Mouse (Mus musculus) midbrain, embryonic 14.5 days (tissue): Measurements from ENCODE around the gene Fgd4. TPM values are rescaled to one million over a fixed set of nuclear protein-coding genes. Genes with fewer than 3 reads are reported as not detected.
"Not testable (repeated sequence)": the region's sequence is repeated elsewhere in the genome, so short reads cannot be mapped to it uniquely, and the experiment has no call there.

Experiments used
- ATAC-seq: fragments of 200-750 bp; cut with Nextera tagmentation; 2 replicates; pipeline ENCODE4 v1.8.0; 2017; ENCODE audit warnings: moderate number of reproducible peaks, moderate library complexity; ENCODE audit not compliant: low FRiP score, low TSS enrichment
- DNase-seq: peaks from one replicate; pipeline ENCODE4 v3.0.0-alpha.2; 2015
- H3K27ac ChIP-seq: fragments of 300-500 bp; sonication (generic); replicated peaks from 2 replicates; pipeline ENCODE4 v1.5.1; 2014; ENCODE audit warnings: mild to moderate bottlenecking, low read depth, low read length, moderate library complexity
- H3K27me3 ChIP-seq: fragments of 300-500 bp; sonication (generic); 2 replicates; pipeline ENCODE4 v1.6.1; 2014; ENCODE audit warnings: low read length, control low read depth, mixed read lengths; ENCODE audit not compliant: control insufficient read depth, insufficient read depth
- H3K36me3 ChIP-seq: fragments of 300-500 bp; sonication (generic); 2 replicates; pipeline ENCODE4 v1.6.1; 2014; ENCODE audit warnings: low read length, control low read depth; ENCODE audit not compliant: control insufficient read depth, insufficient read depth
- H3K4me1 ChIP-seq: fragments of 300-500 bp; sonication (generic); 2 replicates; pipeline ENCODE4 v1.6.1; 2014; ENCODE audit warnings: mild to moderate bottlenecking, antibody characterized with exemption, low read length, control low read depth; ENCODE audit not compliant: control insufficient read depth, insufficient read depth
- H3K4me2 ChIP-seq: fragments of 300-500 bp; sonication (generic); 2 replicates; pipeline ENCODE4 v1.6.1; 2014; ENCODE audit warnings: mild to moderate bottlenecking, low read length, moderate library complexity
- H3K4me3 ChIP-seq: fragments of 300-500 bp; sonication (generic); replicated peaks from 2 replicates; pipeline ENCODE4 v1.5.1; 2014; ENCODE audit warnings: low read depth, low read length
- H3K9ac ChIP-seq: fragments of 300-500 bp; sonication (generic); replicated peaks from 2 replicates; pipeline ENCODE4 v1.6.1; 2014; ENCODE audit warnings: mild to moderate bottlenecking, low read length, moderate library complexity
- H3K9me3 ChIP-seq: fragments of 300-500 bp; sonication (generic); 2 replicates; pipeline ENCODE4 v1.6.1; 2016; ENCODE audit warnings: low read length, control low read depth, mixed read lengths; ENCODE audit not compliant: control insufficient read depth
- WGBS: fragments of 180-500 bp; shearing (Covaris S2); extraction: QIAGEN DNeasy Blood & Tissue Kit; methylation state at CpG from one replicate; pipeline ENCODE4 v1.1.7; 2014; 5-methylcytosine and 5-hydroxymethylcytosine counted together
- polyA plus RNA-seq: library from polyadenylated mRNA; unstranded; fragments of >200 nt; fragmentation: Nextera tagmentation; extraction: Ambion mirVana; gene quantifications from 2 replicates; pipeline ENCODE4 v1.2.1, GENCODE M21; 2014

Gene Fgd4
- polyA plus RNA-seq, 1 experiment from 2014 or later: 25.5 TPM

GRCm38 (mm10) chr16:16485523-16486043 lies 114.8 kb downstream of the Fgd4 start:
- Histone ChIP-seq H3K27me3 (no peaks in the 10 kb centered on the region), H3K36me3 (peaks cover 13% of the 10 kb centered on the region), H3K27ac (no peak overlapping the region), H3K4me3 (no peak overlapping the region), H3K9ac (no peak overlapping the region), H3K4me1 (no peaks in the 10 kb centered on the region), H3K4me2 (no peak overlapping the region), H3K9me3 (no peaks in the 10 kb centered on the region)
- ATAC-seq: no peak
- DNase-seq: no peak
- WGBS: 86% methylated on average over 1 of the region's 1 CpGs

GRCm38 (mm10) chr16:16484601-16485000 lies 115.7 kb downstream of the Fgd4 start:
- ATAC-seq (no peak), DNase-seq (no peak)
- H3K9me3 ChIP-seq: no peaks in the 10 kb centered on the region
- H3K4me1 ChIP-seq: no peaks in the 10 kb centered on the region
- H3K9ac ChIP-seq: no peak overlapping the region
- no peak overlapping the region for H3K4me3 ChIP-seq
- H3K27ac ChIP-seq: no peak overlapping the region
- WGBS: 93% methylated on average over 4 of the region's 4 CpGs
- no peaks in the 10 kb centered on the region for H3K27me3 ChIP-seq
- peaks cover 13% of the 10 kb centered on the region for H3K36me3 ChIP-seq
- H3K4me2 ChIP-seq: no peak overlapping the region

GRCm38 (mm10) chr16:16473451-16473850 lies 126.9 kb downstream of the Fgd4 start:
- not testable (repeated sequence) for ATAC-seq
- 93% methylated on average over 10 of the region's 10 CpGs for WGBS

GRCm38 (mm10) chr16:16450021-16450420 lies 150.3 kb downstream of the Fgd4 start:
- H3K36me3 ChIP-seq: peaks cover 36% of the 10 kb centered on the region
- no peak overlapping the region for H3K4me3 ChIP-seq
- no peak for DNase-seq
- no peak overlapping the region for H3K27ac ChIP-seq
- 89% methylated on average over 1 of the region's 1 CpGs for WGBS
- H3K4me2 ChIP-seq: no peak overlapping the region
- no peak overlapping the region for H3K9ac ChIP-seq
- H3K4me1 ChIP-seq: no peaks in the 10 kb centered on the region
- no peaks in the 10 kb centered on the region for H3K27me3 ChIP-seq
- H3K9me3 ChIP-seq: no peaks in the 10 kb centered on the region
- no peak for ATAC-seq

More at GRCm38 (mm10) chr16:16473451-16473850, 126.9 kb downstream of the Fgd4 start:
- H3K4me3 ChIP-seq, H3K4me2 ChIP-seq, H3K4me1 ChIP-seq, H3K9ac ChIP-seq, H3K27ac ChIP-seq, H3K27me3 ChIP-seq, H3K9me3 ChIP-seq, DNase-seq: not testable (repeated sequence)
- H3K36me3 ChIP-seq: peaks cover 51% of the 10 kb centered on the region

GRCm38 (mm10) chr16:16438436-16438835 lies 161.9 kb downstream of the Fgd4 start:
- H3K4me3 ChIP-seq: no peak overlapping the region
- ATAC-seq (no peak), DNase-seq (no peak)
- H3K4me2 ChIP-seq: no peak overlapping the region
- no peak overlapping the region for H3K27ac ChIP-seq
- H3K9ac ChIP-seq: no peak overlapping the region
- WGBS: 68% methylated on average over 1 of the region's 1 CpGs
- H3K36me3 ChIP-seq: peaks cover 20% of the 10 kb centered on the region
- H3K9me3 ChIP-seq: no peaks in the 10 kb centered on the region
- no peaks in the 10 kb centered on the region for H3K27me3 ChIP-seq
- no peaks in the 10 kb centered on the region for H3K4me1 ChIP-seq

- H3K27me3 ChIP-seq: no peaks in the 10 kb centered on the region
- H3K9ac ChIP-seq: no peak overlapping the region
- ATAC-seq (no peak), DNase-seq (no peak)
- no peak overlapping the region for H3K4me3 ChIP-seq
- H3K4me2 ChIP-seq: no peak overlapping the region
- H3K4me1 ChIP-seq: no peaks in the 10 kb centered on the region
- no peaks in the 10 kb centered on the region for H3K9me3 ChIP-seq
- WGBS: 93% methylated on average over 2 of the region's 2 CpGs
- H3K27ac ChIP-seq: no peak overlapping the region
- peaks cover 42% of the 10 kb centered on the region for H3K36me3 ChIP-seq
Observed at GRCm38 (mm10) chr16:16422456-16422855, 177.9 kb downstream of the Fgd4 start.

GRCm38 (mm10) chr16:16367217-16367616 lies 233.1 kb downstream of the Fgd4 start:
- DNase-seq, H3K4me1 ChIP-seq, H3K9ac ChIP-seq, H3K36me3 ChIP-seq, H3K27ac ChIP-seq, H3K4me2 ChIP-seq, H3K4me3 ChIP-seq, H3K27me3 ChIP-seq, ATAC-seq, H3K9me3 ChIP-seq: not testable (repeated sequence)
- 67% methylated on average over 8 of the region's 9 CpGs for WGBS

Other genes with a start within 250 kb of the Fgd4 start
- 96.2 and 102 TPM in 2 replicates for gene Dnm1l, start 241.6 kb downstream of the Fgd4 start, polyA plus RNA-seq
- not detected in 2 replicates for gene Olfr19, start 75.9 kb upstream of the Fgd4 start, polyA plus RNA-seq
- gene Spag6l, start 228.9 kb upstream of the Fgd4 start, polyA plus RNA-seq: 17.9 and 18.7 TPM in 2 replicates